Mouse (Mus musculus) midbrain, postnatal 0 days (tissue): ENCODE data around the gene Snx1. TPM values are rescaled to one million over a fixed set of nuclear protein-coding genes. Genes with fewer than 3 reads are reported as not detected.

Experiments
- ATAC-seq: fragments of 200-750 bp; cut with Nextera tagmentation; 2 replicates; pipeline ENCODE4 v1.8.0; 2017; ENCODE audit warnings: moderate number of reproducible peaks, mild to moderate bottlenecking, moderate TSS enrichment, moderate library complexity; ENCODE audit not compliant: low FRiP score
- DNase-seq: peaks from one replicate; pipeline ENCODE4 v3.0.0-alpha.2; 2015; ENCODE audit warnings: low spot score
- H3K27ac ChIP-seq: fragments of 300-500 bp; sonication (generic); 2 replicates; pipeline ENCODE4 v1.5.1; 2014; ENCODE audit warnings: low read depth, mild to moderate bottlenecking, low read length, mixed read lengths
- H3K27me3 ChIP-seq: fragments of 300-500 bp; sonication (generic); 2 replicates; pipeline ENCODE4 v1.6.1; 2014; ENCODE audit warnings: low read length, control low read depth, mixed read lengths; ENCODE audit not compliant: insufficient read depth
- H3K36me3 ChIP-seq: fragments of 300-500 bp; sonication (generic); 2 replicates; pipeline ENCODE4 v1.6.1; 2014; ENCODE audit warnings: low read length, control low read depth, mixed read lengths; ENCODE audit not compliant: insufficient read depth
- H3K4me1 ChIP-seq: fragments of 300-500 bp; sonication (generic); 2 replicates; pipeline ENCODE4 v1.6.1; 2014; ENCODE audit warnings: mild to moderate bottlenecking, control low read depth, antibody characterized with exemption, low read length, mixed read lengths; ENCODE audit not compliant: insufficient read depth
- H3K4me2 ChIP-seq: fragments of 300-500 bp; sonication (generic); 2 replicates; pipeline ENCODE4 v1.6.1; 2014; ENCODE audit warnings: low read depth, mild to moderate bottlenecking, low read length, mixed read lengths; ENCODE audit not compliant: poor library complexity, severe bottlenecking
- H3K4me3 ChIP-seq: fragments of 300-500 bp; sonication (generic); 2 replicates; pipeline ENCODE4 v1.5.1; 2014; ENCODE audit warnings: low read depth, mild to moderate bottlenecking, low read length, moderate library complexity
- H3K9ac ChIP-seq: fragments of 300-500 bp; sonication (generic); replicated peaks from 2 replicates; pipeline ENCODE4 v1.6.1; 2014; ENCODE audit warnings: mild to moderate bottlenecking, low read length, moderate library complexity, mixed read lengths; ENCODE audit not compliant: poor library complexity, severe bottlenecking
- H3K9me3 ChIP-seq: fragments of 300-500 bp; sonication (generic); 2 replicates; pipeline ENCODE4 v1.6.1; 2016; ENCODE audit warnings: low read length, control low read depth
- CTCF ChIP-seq: IDR thresholded peaks from 2 replicates; pipeline ENCODE4 v1.5.1; 2016; ENCODE audit warnings: antibody characterized with exemption, mild to moderate bottlenecking
- WGBS: fragments of 180-500 bp; shearing (Covaris S2); extraction: QIAGEN DNeasy Blood & Tissue Kit; methylation state at CpG from one replicate; pipeline ENCODE4 v1.1.7; 2014; 5-methylcytosine and 5-hydroxymethylcytosine counted together
- polyA plus RNA-seq: library from polyadenylated mRNA; unstranded; fragments of >200 nt; fragmentation: Nextera tagmentation; extraction: Ambion mirVana; gene quantifications from 2 replicates; pipeline ENCODE4 v1.2.1, GENCODE M21; 2015
- total RNA-seq: library from RNA; depleted of rRNA; stranded (reverse); fragments of >200 nt; gene quantifications from 2 replicates; pipeline ENCODE4 v1.2.3, GENCODE M21; 2014

Gene Snx1
- total and polyA plus RNA-seq, 2 experiments from 2014 or later = 38.1 to 47.1 TPM

GRCm38 (mm10) chr9:66068056-66068455, 58.3 kb downstream of the Snx1 start:
- no peak for TF ChIP-seq CTCF
- no peak for DNase-seq
- Histone ChIP-seq H3K27me3 (no peaks in the 10 kb centered on the region), H3K9ac (no peak overlapping the region), H3K4me3 (no peak overlapping the region), H3K36me3 (peaks cover 32% of the 10 kb centered on the region), H3K4me2 (no peak overlapping the region), H3K9me3 (no peaks in the 10 kb centered on the region), H3K27ac (no peak overlapping the region), H3K4me1 (peaks cover 3% of the 10 kb centered on the region; the same call in 1 of the 2 replicates)
- WGBS = 64% methylated on average over 4 of the region's 4 CpGs
- no peak for ATAC-seq

- H3K27me3 ChIP-seq = no peaks in the 10 kb centered on the region
- TF ChIP-seq CTCF = peak; percentile 70
- ATAC-seq (no peak), DNase-seq (peak; percentile 61)
- H3K36me3 ChIP-seq = peaks cover 37% of the 10 kb centered on the region
- no peak overlapping the region for H3K4me2 ChIP-seq
- no peak overlapping the region for H3K4me3 ChIP-seq
- no peak overlapping the region for H3K27ac ChIP-seq
- peaks cover 3% of the 10 kb centered on the region; the same call in 1 of the 2 replicates for H3K4me1 ChIP-seq
- WGBS = 25% methylated on average over 5 of the region's 5 CpGs
- no peaks in the 10 kb centered on the region for H3K9me3 ChIP-seq
- no peak overlapping the region for H3K9ac ChIP-seq
These were observed 58.8 kb downstream of the Snx1 start for GRCm38 (mm10) chr9:66067542-66067941.

- Histone ChIP-seq H3K9ac (no peak overlapping the region), H3K4me2 (no peak overlapping the region), H3K36me3 (peaks cover 40% of the 10 kb centered on the region), H3K4me1 (peaks cover 3% of the 10 kb centered on the region; the same call in 1 of the 2 replicates), H3K27ac (no peak overlapping the region), H3K9me3 (no peaks in the 10 kb centered on the region), H3K4me3 (no peak overlapping the region), H3K27me3 (no peaks in the 10 kb centered on the region)
- no peak for TF ChIP-seq CTCF
- WGBS = 94% methylated on average over 3 of the region's 3 CpGs
- no peak for DNase-seq
- ATAC-seq = no peak
These were observed 59.6 kb downstream of the Snx1 start for GRCm38 (mm10) chr9:66066791-66067190.

- peaks cover 40% of the 10 kb centered on the region for H3K36me3 ChIP-seq
- no peak for TF ChIP-seq CTCF
- WGBS = 95% methylated on average over 11 of the region's 11 CpGs
These were observed 62.1 kb downstream of the Snx1 start for GRCm38 (mm10) chr9:66064316-66064715.

GRCm38 (mm10) chr9:66063446-66063845, 62.9 kb downstream of the Snx1 start:
- Histone ChIP-seq H3K27ac (no peak overlapping the region), H3K4me3 (no peak overlapping the region), H3K4me2 (no peak overlapping the region), H3K4me1 (peaks cover 13% of the 10 kb centered on the region), H3K9ac (no peak overlapping the region), H3K27me3 (no peaks in the 10 kb centered on the region), H3K36me3 (peaks cover 40% of the 10 kb centered on the region), H3K9me3 (no peaks in the 10 kb centered on the region)
- WGBS = 98% methylated on average over 3 of the region's 3 CpGs
- TF ChIP-seq CTCF = no peak
- ATAC-seq (no peak), DNase-seq (no peak)

More at GRCm38 (mm10) chr9:66064316-66064715, 62.1 kb downstream of the Snx1 start:
- DNase-seq (no peak), ATAC-seq (no peak)
- H3K27me3 ChIP-seq = no peaks in the 10 kb centered on the region
- H3K4me2 ChIP-seq = no peak overlapping the region
- no peak overlapping the region for H3K27ac ChIP-seq
- H3K4me3 ChIP-seq = no peak overlapping the region
- no peaks in the 10 kb centered on the region for H3K9me3 ChIP-seq
- H3K9ac ChIP-seq = no peak overlapping the region
- peaks cover 13% of the 10 kb centered on the region for H3K4me1 ChIP-seq

- Histone ChIP-seq H3K27ac (no peak overlapping the region), H3K9ac (no peak overlapping the region)
- no peak for DNase-seq
These were observed 64.7 kb downstream of the Snx1 start for GRCm38 (mm10) chr9:66061656-66062055.

More at GRCm38 (mm10) chr9:66061656-66062055, 64.7 kb downstream of the Snx1 start:
- Histone ChIP-seq H3K9me3 (no peaks in the 10 kb centered on the region), H3K36me3 (peaks cover 37% of the 10 kb centered on the region), H3K27me3 (no peaks in the 10 kb centered on the region), H3K4me3 (peak overlapping the region; percentile 77; the same call in 1 of the 2 replicates), H3K4me1 (peaks cover 13% of the 10 kb centered on the region), H3K4me2 (peak overlapping the region; percentile 56)
- 80% methylated on average over 3 of the region's 3 CpGs for WGBS
- no peak for TF ChIP-seq CTCF
- no peak for ATAC-seq
